Mouse (Mus musculus): ENCODE data around the gene Rps15.

DNA sequence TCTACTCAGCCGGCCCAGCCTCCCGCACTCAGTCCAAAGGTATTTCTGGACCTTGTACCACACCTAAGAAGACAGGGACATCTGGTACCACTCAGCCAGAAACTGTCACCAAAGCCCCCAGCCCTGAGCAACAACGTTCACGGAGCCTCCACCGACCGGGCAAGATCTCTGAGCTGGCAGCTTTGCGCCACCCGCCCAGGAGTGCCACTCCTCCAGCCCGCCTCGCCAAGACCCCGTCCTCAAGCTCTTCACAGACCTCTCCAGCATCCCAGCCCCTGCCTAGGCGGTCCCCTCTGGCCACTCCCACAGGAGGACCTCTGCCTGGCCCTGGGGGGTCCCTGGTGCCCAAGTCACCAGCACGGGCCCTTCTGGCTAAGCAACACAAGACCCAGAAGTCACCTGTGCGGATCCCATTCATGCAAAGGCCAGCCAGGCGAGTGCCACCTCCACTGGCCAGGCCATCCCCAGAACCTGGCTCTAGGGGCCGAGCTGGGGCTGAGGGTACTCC, 22.3 kb downstream of the Rps15 start:
- TF ChIP-seq CTCF (IDR thresholded peaks at IDR 0.05; ENCODE audit: low read depth), result no peak
- no peak for TF ChIP-seq EP300 (optimal IDR thresholded peaks at IDR 0.05)
